Mouse (Mus musculus) urinary bladder, postnatal 10 days (tissue): ENCODE data around the gene 1600012H06Rik.
"Not testable (repeated sequence)": the region's sequence is repeated elsewhere in the genome, so short reads cannot be mapped to it uniquely, and the experiment has no call there.

Experiments
- DNase-seq: peaks from one replicate; pipeline ENCODE4 v3.0.0; 2022; ENCODE audit warnings: low spot score

The 1600012H06Rik gene

GRCm38 (mm10) chr17:14944551-14944950 lies 1.6 kb downstream of the 1600012H06Rik start:
- no peak for DNase-seq

- DNase-seq: no peak
Measured at GRCm38 (mm10) chr17:14949161-14949827, 6.3 kb downstream of the 1600012H06Rik start.

GRCm38 (mm10) chr17:14953452-14953851 lies 10.5 kb downstream of the 1600012H06Rik start:
- no peak for DNase-seq

GRCm38 (mm10) chr17:14958686-14959327 lies 15.8 kb downstream of the 1600012H06Rik start:
- DNase-seq: no peak

GRCm38 (mm10) chr17:14959979-14960378 lies 17.0 kb downstream of the 1600012H06Rik start:
- DNase-seq: no peak

- DNase-seq: no peak
Measured at GRCm38 (mm10) chr17:14960520-14960919, 17.5 kb downstream of the 1600012H06Rik start.

- not testable (repeated sequence) for DNase-seq
Measured at GRCm38 (mm10) chr17:14960951-14961556, 18.1 kb downstream of the 1600012H06Rik start, which contains the start of gene Phf10. Gene Phf10 (minus strand): TSS chr17:14961273.

- not testable (repeated sequence) for DNase-seq
Measured at GRCm38 (mm10) chr17:14961557-14962154, 18.7 kb downstream of the 1600012H06Rik start.

GRCm38 (mm10) chr17:14968373-14968913 lies 25.5 kb downstream of the 1600012H06Rik start:
- DNase-seq: not testable (repeated sequence)

- not testable (repeated sequence) for DNase-seq
Measured at GRCm38 (mm10) chr17:14977718-14978361, 34.9 kb downstream of the 1600012H06Rik start.

GRCm38 (mm10) chr17:14978362-14979038 lies 35.5 kb downstream of the 1600012H06Rik start, which contains the start of the genes 9030025P20Rik and Gm3417:
Gene 9030025P20Rik (plus strand): TSS chr17:14978468.
Gene Gm3417 (minus strand): TSS chr17:14978790.
- DNase-seq: not testable (repeated sequence)

GRCm38 (mm10) chr17:14990116-14990702 lies 47.2 kb downstream of the 1600012H06Rik start:
- DNase-seq: not testable (repeated sequence)

- DNase-seq: not testable (repeated sequence)
Measured at GRCm38 (mm10) chr17:14992522-14993138, 49.6 kb downstream of the 1600012H06Rik start.

GRCm38 (mm10) chr17:14993139-14993832 lies 50.3 kb downstream of the 1600012H06Rik start:
- not testable (repeated sequence) for DNase-seq

GRCm38 (mm10) chr17:14994140-14994539 lies 51.2 kb downstream of the 1600012H06Rik start:
- not testable (repeated sequence) for DNase-seq

GRCm38 (mm10) chr17:15000047-15000446 lies 57.1 kb downstream of the 1600012H06Rik start:
- DNase-seq: not testable (repeated sequence)

GRCm38 (mm10) chr17:15009088-15009487 lies 66.1 kb downstream of the 1600012H06Rik start:
- not testable (repeated sequence) for DNase-seq
